Mouse (Mus musculus): Measurements from ENCODE around the gene Itga9.

DNA sequence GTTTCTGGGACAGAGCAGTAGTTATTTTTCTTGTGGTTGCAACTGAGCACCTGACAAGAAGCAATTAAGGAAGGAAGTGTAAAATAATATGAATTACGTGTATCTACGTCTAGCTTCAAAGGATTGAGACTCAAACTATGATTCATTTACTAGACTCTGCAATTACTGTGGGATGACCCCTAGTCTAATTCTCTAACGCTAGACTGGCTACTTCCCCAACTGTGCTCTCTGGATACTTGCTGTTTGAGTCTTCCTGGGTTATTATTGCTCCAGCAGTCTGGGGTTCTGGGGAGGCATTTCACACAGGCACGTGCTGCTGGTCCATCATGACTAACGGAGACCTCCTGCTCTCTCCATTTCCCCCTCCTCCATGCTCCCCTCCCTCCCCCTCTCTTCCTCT is 10.7 kb downstream of the Itga9 start:
- TF ChIP-seq CTCF (IDR thresholded peaks at IDR 0.05; ENCODE audit: low read depth) (no peak), EP300 (IDR thresholded peaks at IDR 0.05; ENCODE audit: low read depth) (no peak)

Data from liver, embryonic 14.5 days (tissue).